Mouse (Mus musculus): Measurements from ENCODE around the gene Tcf3. TPM values are rescaled to one million over a fixed set of nuclear protein-coding genes. Genes with fewer than 3 reads are reported as not detected.

The Tcf3 gene
- polyA plus RNA-seq, 1 experiment from 2014 or later, result 110 TPM

DNA sequence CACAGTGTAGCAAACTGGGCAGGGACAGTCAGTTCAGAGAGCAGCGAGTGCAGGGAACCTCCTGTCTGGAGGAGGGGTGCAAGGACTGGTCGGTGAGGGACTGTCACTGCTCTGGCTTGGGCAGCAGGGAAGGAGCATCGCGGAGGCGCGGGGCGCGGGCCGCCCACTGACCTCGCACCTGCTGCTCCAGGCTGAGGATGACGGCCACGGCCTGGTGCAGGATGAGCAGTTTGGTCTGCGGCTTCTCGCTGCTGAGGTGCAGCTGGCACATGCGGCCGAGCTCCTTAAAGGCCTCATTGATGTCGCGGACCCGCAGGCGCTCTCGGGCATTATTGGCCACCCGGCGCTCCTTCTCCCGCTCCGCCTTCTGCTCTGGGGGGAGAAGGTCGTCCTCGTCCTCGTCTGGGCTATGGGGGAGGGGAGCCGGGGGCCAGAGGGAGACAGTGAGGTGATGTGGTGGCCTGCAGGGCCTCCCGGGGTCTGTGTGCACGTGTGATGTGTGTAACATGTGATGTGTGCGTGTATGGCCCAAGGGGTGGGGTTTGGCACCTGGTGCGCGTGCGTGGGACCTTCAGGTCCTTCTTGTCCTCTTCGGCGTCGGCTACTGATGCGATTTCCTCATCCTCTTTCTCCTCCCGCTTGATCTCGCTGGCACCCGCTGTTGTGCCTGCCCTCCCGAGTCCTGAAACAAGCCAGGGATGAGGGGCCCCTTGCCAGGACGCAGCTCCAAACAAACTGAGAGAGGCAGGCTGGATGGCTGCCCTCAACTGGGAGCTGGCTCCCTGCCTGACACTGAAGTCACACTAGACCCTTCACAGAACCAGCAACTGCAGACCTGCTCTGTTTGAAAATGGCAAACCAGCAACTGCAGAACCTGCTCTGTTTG is 20.5 kb downstream of the Tcf3 start:
- Histone ChIP-seq H3K9ac (ENCODE audit: low read depth, low read length) (no peak overlapping the region), H3K27me3 (ENCODE audit: control insufficient read depth, insufficient read depth, low read length) (no peaks in the 10 kb centered on the region), H3K4me1 (replicated peaks; ENCODE audit: control insufficient read depth, insufficient read depth, low read length) (no peaks in the 10 kb centered on the region), H3K4me3 (ENCODE audit: low read depth, low read length) (no peak overlapping the region), H3K27ac (ENCODE audit: low read depth, low read length) (no peak overlapping the region), H3K4me2 (replicated peaks; ENCODE audit: low read depth, low read length) (no peak overlapping the region), H3K36me3 (ENCODE audit: control insufficient read depth, insufficient read depth, low read length) (peaks cover 44% of the 10 kb centered on the region), H3K9me3 (ENCODE audit: control insufficient read depth, low read length) (no peaks in the 10 kb centered on the region)
- no peak for DNase-seq (ENCODE audit: low spot score)
- no peak for ATAC-seq (ENCODE audit: low FRiP score)
- 89% methylated on average over 43 of the region's 44 CpGs for WGBS

DNA sequence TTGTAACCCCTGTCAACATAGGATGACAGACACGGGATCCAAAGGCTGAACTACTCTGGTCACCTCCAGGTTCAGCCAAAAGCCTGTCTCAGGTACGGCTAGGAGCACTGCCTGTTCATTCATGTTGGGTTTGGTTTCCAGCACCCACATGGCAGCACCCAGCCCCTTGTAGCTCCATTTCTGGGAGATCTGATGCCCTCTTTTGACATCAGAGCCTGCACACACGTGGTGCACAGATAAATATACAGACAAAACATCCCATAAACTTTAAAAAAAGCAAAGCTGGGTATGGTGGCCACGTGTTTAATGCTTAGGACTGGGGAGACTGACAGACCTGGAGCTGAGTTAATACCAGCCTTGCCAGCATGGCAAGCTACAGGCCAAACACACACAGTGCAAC is 25.5 kb downstream of the Tcf3 start:
- H3K4me3 ChIP-seq (ENCODE audit: low read depth, low read length), result 0 out of 2 replicates have a peak overlapping the region, but pooled peaks have one; percentile 12
- DNase-seq (ENCODE audit: low spot score), result no peak
- no peak for ATAC-seq (ENCODE audit: low FRiP score)
- WGBS, result 64% methylated on average over 4 of the region's 4 CpGs
- H3K9me3 ChIP-seq (ENCODE audit: control insufficient read depth, low read length), result no peaks in the 10 kb centered on the region
- H3K36me3 ChIP-seq (ENCODE audit: control insufficient read depth, insufficient read depth, low read length), result peaks cover 25% of the 10 kb centered on the region
- no peaks in the 10 kb centered on the region for H3K27me3 ChIP-seq (ENCODE audit: control insufficient read depth, insufficient read depth, low read length)
- no peak overlapping the region for H3K4me2 ChIP-seq (replicated peaks; ENCODE audit: low read depth, low read length)
- H3K27ac ChIP-seq (ENCODE audit: low read depth, low read length), result no peak overlapping the region
- peaks cover 6% of the 10 kb centered on the region for H3K4me1 ChIP-seq (replicated peaks; ENCODE audit: control insufficient read depth, insufficient read depth, low read length)
- H3K9ac ChIP-seq (ENCODE audit: low read depth, low read length), result 0 out of 2 replicates have a peak overlapping the region, but pooled peaks have one; percentile 4

DNA sequence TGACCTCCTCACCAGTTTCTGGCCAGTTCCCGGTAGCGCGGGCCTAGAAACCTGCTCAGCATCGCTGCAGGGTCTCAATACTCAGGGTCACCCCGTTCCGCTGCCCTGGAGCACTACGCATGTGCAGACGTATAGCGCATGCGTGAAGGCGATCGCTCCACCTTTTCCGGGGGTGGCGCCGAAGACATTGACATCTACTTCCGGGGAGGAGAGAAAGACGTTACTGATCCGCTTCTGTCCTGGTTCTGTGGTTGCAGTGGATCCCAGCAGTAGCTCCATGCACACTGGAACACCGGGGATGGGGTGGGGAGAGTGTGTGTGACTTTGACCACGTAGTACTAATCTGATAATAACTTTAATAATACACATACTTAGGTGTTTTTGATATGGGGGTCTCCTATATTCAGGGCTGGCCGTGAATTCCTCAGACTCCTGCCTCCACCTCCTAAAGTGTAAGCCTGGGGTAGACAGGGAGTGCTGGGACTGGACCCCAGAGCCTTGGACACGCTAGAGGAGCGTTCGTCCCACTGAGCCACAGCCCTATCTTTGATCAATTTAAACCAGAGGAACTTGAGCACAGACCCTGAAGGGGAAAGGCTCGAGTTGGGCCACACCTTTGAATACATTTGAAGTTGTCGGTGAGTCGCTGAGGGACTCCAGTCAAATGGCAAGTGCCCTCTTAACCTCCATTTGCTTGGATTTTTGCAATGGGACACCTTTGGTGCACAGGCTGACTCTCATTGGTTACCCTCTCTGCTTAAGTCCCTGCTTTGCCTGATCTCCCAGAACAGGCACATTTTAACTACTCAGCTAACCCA is 26.6 kb downstream of the Tcf3 start, which contains the start of gene Uqcr11:
Gene Uqcr11 (minus strand): TSS at position 147 of the 818 bp plus-strand sequence.
- DNase-seq (ENCODE audit: low spot score), result peak; percentile 94
- H3K9me3 ChIP-seq (ENCODE audit: control insufficient read depth, low read length), result no peaks in the 10 kb centered on the region
- H3K4me2 ChIP-seq (replicated peaks; ENCODE audit: low read depth, low read length), result peak within 1 kb of the TSS; percentile 95
- H3K4me1 ChIP-seq (replicated peaks; ENCODE audit: control insufficient read depth, insufficient read depth, low read length), result peaks cover 6% of the 10 kb centered on the region
- peak within 1 kb of the TSS; percentile 85 for H3K4me3 ChIP-seq (ENCODE audit: low read depth, low read length)
- ATAC-seq (ENCODE audit: low FRiP score), result peak; percentile 75
- no peaks in the 10 kb centered on the region for H3K27me3 ChIP-seq (ENCODE audit: control insufficient read depth, insufficient read depth, low read length)
- peaks cover 20% of the 10 kb centered on the region for H3K36me3 ChIP-seq (ENCODE audit: control insufficient read depth, insufficient read depth, low read length)
- H3K27ac ChIP-seq (ENCODE audit: low read depth, low read length), result peak within 1 kb of the TSS; percentile 54
- H3K9ac ChIP-seq (ENCODE audit: low read depth, low read length), result peak within 1 kb of the TSS; percentile 92
- WGBS, result 1% methylated on average over 27 of the region's 27 CpGs

GRCm38 (mm10) chr10:80405481-80406173 is 27.8 kb downstream of the Tcf3 start:
- Histone ChIP-seq H3K9me3 (ENCODE audit: control insufficient read depth, low read length) (no peaks in the 10 kb centered on the region), H3K4me1 (replicated peaks; ENCODE audit: control insufficient read depth, insufficient read depth, low read length) (peaks cover 6% of the 10 kb centered on the region), H3K4me3 (ENCODE audit: low read depth, low read length) (peak overlapping the region; percentile 85), H3K36me3 (ENCODE audit: control insufficient read depth, insufficient read depth, low read length) (peaks cover 14% of the 10 kb centered on the region), H3K27ac (ENCODE audit: low read depth, low read length) (no peak overlapping the region), H3K9ac (ENCODE audit: low read depth, low read length) (peak overlapping the region; percentile 92), H3K27me3 (ENCODE audit: control insufficient read depth, insufficient read depth, low read length) (no peaks in the 10 kb centered on the region), H3K4me2 (replicated peaks; ENCODE audit: low read depth, low read length) (peak overlapping the region; percentile 95)
- DNase-seq (ENCODE audit: low spot score), result no peak
- 64% methylated on average over 10 of the region's 10 CpGs for WGBS
- ATAC-seq (ENCODE audit: low FRiP score), result no peak

GRCm38 (mm10) chr10:80403044-80403692 is 30.3 kb downstream of the Tcf3 start:
- no peak overlapping the region for H3K27ac ChIP-seq (ENCODE audit: low read depth, low read length)
- H3K4me3 ChIP-seq (ENCODE audit: low read depth, low read length), result no peak overlapping the region
- H3K4me2 ChIP-seq (replicated peaks; ENCODE audit: low read depth, low read length), result no peak overlapping the region
- H3K27me3 ChIP-seq (ENCODE audit: control insufficient read depth, insufficient read depth, low read length), result no peaks in the 10 kb centered on the region
- no peak for ATAC-seq (ENCODE audit: low FRiP score)
- DNase-seq (ENCODE audit: low spot score), result peak; percentile 48
- no peak overlapping the region for H3K9ac ChIP-seq (ENCODE audit: low read depth, low read length)
- no peaks in the 10 kb centered on the region for H3K9me3 ChIP-seq (ENCODE audit: control insufficient read depth, low read length)
- H3K36me3 ChIP-seq (ENCODE audit: control insufficient read depth, insufficient read depth, low read length), result peaks cover 9% of the 10 kb centered on the region
- WGBS, result 95% methylated on average over 4 of the region's 4 CpGs
- H3K4me1 ChIP-seq (replicated peaks; ENCODE audit: control insufficient read depth, insufficient read depth, low read length), result peaks cover 13% of the 10 kb centered on the region

DNA sequence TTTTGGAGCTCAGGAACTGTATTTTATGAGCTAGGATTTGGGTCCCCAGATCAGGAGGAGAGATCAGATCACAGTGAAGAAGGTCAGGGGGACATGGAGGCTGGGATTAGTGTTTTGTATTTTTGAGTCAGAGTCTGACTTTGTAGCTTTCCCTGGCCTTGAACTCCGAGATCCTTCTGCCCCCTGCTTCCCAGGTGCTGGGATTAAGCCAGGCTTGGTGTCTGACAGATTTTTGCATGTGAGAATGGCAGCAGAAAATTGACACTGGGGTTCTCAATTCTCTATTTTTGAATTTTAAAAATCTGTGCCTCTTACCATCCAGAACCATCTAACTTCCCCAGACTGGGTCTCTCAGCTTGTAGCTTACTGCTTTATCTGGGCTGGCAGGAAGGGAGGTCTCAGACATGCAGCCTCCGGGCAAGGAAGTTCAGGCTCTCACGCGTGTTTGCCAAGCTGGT is 32.7 kb downstream of the Tcf3 start:
- no peak for DNase-seq (ENCODE audit: low spot score)
- no peaks in the 10 kb centered on the region for H3K9me3 ChIP-seq (ENCODE audit: control insufficient read depth, low read length)
- H3K9ac ChIP-seq (ENCODE audit: low read depth, low read length), result peak overlapping the region; percentile 70; the same call in 1 of the 2 replicates
- peaks cover 17% of the 10 kb centered on the region for H3K4me1 ChIP-seq (replicated peaks; ENCODE audit: control insufficient read depth, insufficient read depth, low read length)
- ATAC-seq (ENCODE audit: low FRiP score), result no peak
- H3K36me3 ChIP-seq (ENCODE audit: control insufficient read depth, insufficient read depth, low read length), result peaks cover 9% of the 10 kb centered on the region
- peak overlapping the region; percentile 88; the same call in 1 of the 2 replicates for H3K27ac ChIP-seq (ENCODE audit: low read depth, low read length)
- H3K4me2 ChIP-seq (replicated peaks; ENCODE audit: low read depth, low read length), result peak overlapping the region; percentile 81; the same call in 1 of the 2 replicates
- H3K4me3 ChIP-seq (ENCODE audit: low read depth, low read length), result no peak overlapping the region
- WGBS, result 82% methylated on average over 4 of the region's 4 CpGs
- H3K27me3 ChIP-seq (ENCODE audit: control insufficient read depth, insufficient read depth, low read length), result no peaks in the 10 kb centered on the region

GRCm38 (mm10) chr10:80399973-80400703 is 33.3 kb downstream of the Tcf3 start:
- peaks cover 14% of the 10 kb centered on the region for H3K4me1 ChIP-seq (replicated peaks; ENCODE audit: control insufficient read depth, insufficient read depth, low read length)
- peak overlapping the region; percentile 81 for H3K4me2 ChIP-seq (replicated peaks; ENCODE audit: low read depth, low read length)
- H3K4me3 ChIP-seq (ENCODE audit: low read depth, low read length), result peak overlapping the region; percentile 75
- no peak for DNase-seq (ENCODE audit: low spot score)
- no peak for ATAC-seq (ENCODE audit: low FRiP score)
- H3K36me3 ChIP-seq (ENCODE audit: control insufficient read depth, insufficient read depth, low read length), result peaks cover 12% of the 10 kb centered on the region
- peak overlapping the region; percentile 70 for H3K9ac ChIP-seq (ENCODE audit: low read depth, low read length)
- H3K27me3 ChIP-seq (ENCODE audit: control insufficient read depth, insufficient read depth, low read length), result no peaks in the 10 kb centered on the region
- WGBS, result 15% methylated on average over 17 of the region's 17 CpGs
- no peaks in the 10 kb centered on the region for H3K9me3 ChIP-seq (ENCODE audit: control insufficient read depth, low read length)
- peak overlapping the region; percentile 88 for H3K27ac ChIP-seq (ENCODE audit: low read depth, low read length)

Measured in hindbrain, embryonic 11.5 days (tissue).